Mouse (Mus musculus): ENCODE measurements at regions not wholly inside any gene's neighbourhood (a gene's known extent, or its start where the extent isn't known, plus 50 kb on each side); places are given as distances from the start of the nearest gene placed in this dataset.

DNA sequence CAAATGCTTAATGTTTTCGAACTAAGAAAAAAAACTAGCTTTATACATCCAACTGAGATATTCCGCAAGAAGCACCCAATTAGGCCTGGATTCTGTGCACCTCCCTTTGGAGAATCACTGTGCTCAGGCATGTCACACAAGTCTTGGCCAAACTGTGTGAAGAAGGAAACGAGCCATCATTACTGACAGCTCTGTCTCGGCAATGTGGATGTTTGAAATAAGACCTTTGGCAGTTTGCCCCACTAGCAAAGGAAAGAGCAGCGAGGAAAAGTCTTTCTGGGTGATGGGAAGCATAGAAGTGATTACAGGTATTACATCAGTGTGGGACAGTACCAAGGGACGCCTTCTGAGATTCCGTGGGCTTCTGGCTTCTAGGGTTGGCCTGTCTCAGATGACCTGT is 112.6 kb upstream of the Gnao1 start:
- TF ChIP-seq CTCF (IDR thresholded peaks at IDR 0.05; ENCODE audit: extremely low read depth, insufficient read length, insufficient replicate concordance, low read depth, low read length) (no peak), POLR2A (IDR thresholded peaks at IDR 0.05; ENCODE audit: low read depth, low read length) (no peak)

All from small intestine, adult 2 months (tissue).